Mouse (Mus musculus): ENCODE measurements at regions not wholly inside any gene's neighbourhood (a gene's known extent, or its start where the extent isn't known, plus 50 kb on each side); places are given as distances from the start of the nearest gene placed in this dataset.
"Not testable (repeated sequence)": the region's sequence is repeated elsewhere in the genome, so short reads cannot be mapped to it uniquely, and the experiment has no call there.

DNA sequence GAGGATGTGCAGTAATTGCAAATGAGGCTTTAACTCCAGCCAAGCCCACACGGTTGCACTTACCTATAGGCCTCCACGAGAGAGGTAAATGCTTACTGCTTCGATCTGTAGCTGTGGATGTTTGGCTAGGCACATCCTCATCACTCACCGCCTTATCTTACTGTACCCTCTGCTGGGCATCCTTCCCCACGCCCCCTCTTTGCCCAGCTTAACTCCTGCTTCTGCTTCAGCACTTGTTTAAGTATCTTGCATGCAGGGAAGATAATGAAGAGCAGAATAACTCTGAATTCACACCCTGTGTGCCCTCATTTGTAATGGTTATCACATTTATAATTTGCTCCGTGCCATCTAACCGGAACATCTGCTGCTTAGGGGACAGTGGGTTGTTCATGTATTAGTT, 74.7 kb upstream of the Anapc15-ps start:
- H3K9ac ChIP-seq (replicated peaks), result no peak overlapping the region
- ATAC-seq (replicated peaks), result no peak
- 81% methylated on average over 7 of the region's 7 CpGs for WGBS

DNA sequence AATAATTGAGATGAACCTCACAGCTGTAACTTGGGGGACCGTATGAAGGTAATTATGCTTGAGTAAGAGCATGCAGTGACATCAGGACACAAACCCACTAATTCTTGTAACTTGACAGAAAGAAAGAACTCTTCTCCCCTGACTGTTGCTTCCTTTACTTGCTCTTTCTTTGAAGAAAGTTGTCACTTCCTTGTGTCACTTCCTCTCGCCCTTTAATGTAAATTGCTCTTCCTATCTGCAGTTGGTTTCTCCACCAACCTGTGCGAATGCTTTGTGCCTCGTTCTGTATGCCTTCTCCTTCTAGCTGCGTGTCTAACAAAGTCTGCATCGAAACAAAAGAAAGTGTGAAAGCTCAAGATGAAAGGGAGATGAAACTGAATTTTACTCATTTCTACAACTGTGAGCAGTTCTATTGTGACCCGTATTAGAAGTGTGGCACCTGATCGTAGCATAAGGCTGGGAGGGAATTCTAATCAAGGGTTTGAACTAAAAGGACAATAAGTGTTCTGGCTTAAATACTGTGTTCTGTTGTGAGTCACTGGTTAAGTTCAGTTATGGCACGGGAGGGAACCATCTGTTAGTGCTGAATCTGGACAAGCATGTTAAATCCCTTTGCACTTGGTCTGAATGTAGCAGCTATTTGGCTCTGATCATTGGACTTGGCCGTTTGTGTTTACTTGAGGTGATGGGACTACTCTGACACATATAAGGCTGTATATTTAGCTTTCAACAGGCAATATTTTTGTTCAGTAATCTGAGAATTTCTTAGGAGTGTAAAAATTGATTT, 72.8 kb upstream of the Anapc15-ps start:
- Histone ChIP-seq H3K27me3 (no peaks in the 10 kb centered on the region), H3K4me1 (no peaks in the 10 kb centered on the region), H3K4me2 (replicated peaks) (no peak overlapping the region), H3K4me3 (no peak overlapping the region), H3K27ac (replicated peaks) (no peak overlapping the region), H3K36me3 (no peaks in the 10 kb centered on the region), H3K9ac (replicated peaks) (no peak overlapping the region), H3K9me3 (no peaks in the 10 kb centered on the region)
- 65% methylated on average over 10 of the region's 10 CpGs for WGBS
- ATAC-seq (replicated peaks), result 0 out of 2 replicates have a peak, but pooled peaks have one; percentile 26

More for the DNA sequence above, 74.7 kb upstream of the Anapc15-ps start:
- H3K27ac ChIP-seq (replicated peaks), result no peak overlapping the region
- H3K9me3 ChIP-seq, result no peaks in the 10 kb centered on the region
- H3K4me3 ChIP-seq, result no peak overlapping the region
- H3K4me2 ChIP-seq (replicated peaks), result no peak overlapping the region
- H3K36me3 ChIP-seq, result no peaks in the 10 kb centered on the region
- H3K4me1 ChIP-seq, result no peaks in the 10 kb centered on the region
- H3K27me3 ChIP-seq, result no peaks in the 10 kb centered on the region

DNA sequence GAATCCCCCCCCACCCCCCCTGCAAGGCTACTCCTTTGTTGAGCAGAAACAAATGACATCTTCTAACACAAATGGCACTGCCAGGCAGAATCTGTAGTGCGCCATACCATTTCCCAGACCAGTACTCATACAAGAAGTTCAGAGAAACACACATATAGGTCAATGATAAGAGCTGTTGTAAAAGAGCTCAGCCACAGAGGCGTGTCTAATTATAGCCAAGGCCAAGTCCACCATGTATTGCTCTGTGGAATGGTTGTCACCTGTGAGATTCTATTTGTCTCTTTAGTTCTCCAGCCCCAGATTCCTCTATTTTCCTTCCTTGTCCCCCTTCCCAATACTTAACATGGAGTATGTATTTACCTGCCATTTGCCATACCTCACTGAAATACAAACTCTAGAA, 72.0 kb upstream of the Anapc15-ps start:
- no peaks in the 10 kb centered on the region for H3K4me1 ChIP-seq
- no peaks in the 10 kb centered on the region for H3K27me3 ChIP-seq
- no peak overlapping the region for H3K4me2 ChIP-seq (replicated peaks)
- no peak overlapping the region for H3K4me3 ChIP-seq
- no peak overlapping the region for H3K9ac ChIP-seq (replicated peaks)
- H3K36me3 ChIP-seq, result no peaks in the 10 kb centered on the region
- no peak overlapping the region for H3K27ac ChIP-seq (replicated peaks)
- no peak for ATAC-seq (replicated peaks)
- 97% methylated on average over 2 of the region's 2 CpGs for WGBS
- no peaks in the 10 kb centered on the region for H3K9me3 ChIP-seq

DNA sequence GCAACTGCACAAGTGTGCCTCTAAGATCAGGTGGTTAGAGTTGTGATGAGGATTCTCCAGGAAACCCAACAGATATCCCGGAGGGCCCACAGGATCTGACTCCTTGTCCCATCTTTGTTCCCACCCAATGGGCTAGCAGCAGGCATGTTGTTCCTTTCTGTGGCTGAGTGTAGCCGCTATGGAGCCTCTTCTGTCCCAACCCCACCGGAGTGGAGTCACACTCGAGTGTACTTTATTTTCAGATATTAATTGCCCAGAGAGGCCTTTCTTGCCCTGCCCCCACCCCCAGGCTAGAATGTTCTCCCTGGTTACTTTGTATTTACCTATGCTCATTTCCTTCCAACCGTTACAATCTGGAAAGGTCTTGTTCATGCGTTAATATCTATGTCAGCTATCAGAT, 70.4 kb upstream of the Anapc15-ps start:
- Histone ChIP-seq H3K36me3 (no peaks in the 10 kb centered on the region), H3K9me3 (no peaks in the 10 kb centered on the region), H3K27me3 (no peaks in the 10 kb centered on the region), H3K9ac (replicated peaks) (no peak overlapping the region), H3K4me2 (replicated peaks) (no peak overlapping the region), H3K4me1 (no peaks in the 10 kb centered on the region), H3K27ac (replicated peaks) (no peak overlapping the region), H3K4me3 (no peak overlapping the region)
- WGBS, result 94% methylated on average over 6 of the region's 6 CpGs
- ATAC-seq (replicated peaks), result no peak

DNA sequence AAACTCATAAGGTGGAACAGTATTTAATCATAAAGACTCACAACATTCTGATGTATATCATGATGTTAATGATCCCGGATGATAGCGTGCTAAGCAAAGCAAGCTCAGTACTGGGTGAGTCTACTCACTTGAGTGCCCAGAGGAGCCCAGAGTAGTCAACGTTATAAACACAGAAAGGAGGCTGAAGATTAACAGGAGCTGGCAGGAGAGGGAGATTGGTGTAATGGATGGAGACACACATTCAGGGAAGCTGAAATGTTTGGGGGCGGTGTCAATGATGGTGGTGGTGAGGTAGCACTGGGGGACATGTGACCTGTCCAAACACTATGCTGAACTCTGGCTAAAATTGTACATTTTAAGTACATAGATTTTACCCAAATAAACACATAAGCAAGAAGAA, 66.2 kb upstream of the Anapc15-ps start:
- 96% methylated on average over 4 of the region's 4 CpGs for WGBS
- H3K27me3 ChIP-seq, result no peaks in the 10 kb centered on the region
- no peak for ATAC-seq (replicated peaks)

DNA sequence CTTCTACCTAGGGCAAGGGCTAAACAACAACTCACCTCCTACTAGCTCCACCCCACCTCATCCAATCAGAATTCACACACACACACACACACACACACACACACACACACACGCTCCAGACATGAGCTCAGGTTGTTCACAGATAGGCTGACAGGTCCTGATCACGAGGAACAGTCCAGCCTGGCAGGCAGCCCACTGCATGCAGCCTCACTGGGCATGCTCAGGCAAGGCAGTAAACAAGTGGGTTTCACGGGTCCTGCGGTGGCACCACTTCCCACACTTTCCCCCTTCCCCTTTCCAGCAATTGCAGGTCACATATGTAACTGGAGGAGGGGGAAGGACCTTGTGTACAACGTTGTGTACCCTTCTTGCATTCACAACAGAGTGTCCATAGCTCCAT, 63.5 kb upstream of the Anapc15-ps start:
- not testable (repeated sequence) for H3K27ac ChIP-seq (replicated peaks); ATAC-seq (replicated peaks)
- WGBS, result 85% methylated on average over 5 of the region's 5 CpGs

More for the DNA sequence above, 66.2 kb upstream of the Anapc15-ps start:
- Histone ChIP-seq H3K9me3 (peaks cover 2% of the 10 kb centered on the region; the same call in 1 of the 2 replicates), H3K27ac (replicated peaks) (no peak overlapping the region), H3K4me2 (replicated peaks) (no peak overlapping the region), H3K4me3 (no peak overlapping the region), H3K36me3 (no peaks in the 10 kb centered on the region), H3K4me1 (no peaks in the 10 kb centered on the region), H3K9ac (replicated peaks) (no peak overlapping the region)

DNA sequence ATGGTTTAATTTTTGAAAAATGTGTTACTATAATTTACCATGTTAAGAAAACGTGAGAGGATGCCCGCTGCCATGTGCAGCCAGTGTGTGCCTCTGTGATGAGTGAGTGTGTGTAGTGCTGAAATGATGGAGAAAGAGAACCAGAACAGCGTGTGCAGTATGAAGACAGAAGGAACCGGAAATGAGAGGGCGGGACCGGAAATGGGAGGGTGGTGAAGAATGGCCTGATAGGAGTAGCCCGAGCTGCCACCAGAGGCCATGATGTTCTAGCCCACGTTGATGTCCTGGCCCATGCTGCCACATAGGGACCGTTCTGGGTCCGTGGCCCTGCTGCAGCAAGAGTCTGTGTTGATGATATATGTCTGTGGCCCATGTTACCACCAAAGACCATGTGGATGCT, 57.8 kb upstream of the Anapc15-ps start:
- WGBS, result 95% methylated on average over 10 of the region's 10 CpGs
- H3K27me3 ChIP-seq, result no peaks in the 10 kb centered on the region
- H3K4me3 ChIP-seq, result no peak overlapping the region
- H3K9ac ChIP-seq (replicated peaks), result no peak overlapping the region
- ATAC-seq (replicated peaks), result no peak
- no peaks in the 10 kb centered on the region for H3K36me3 ChIP-seq
- no peak overlapping the region for H3K27ac ChIP-seq (replicated peaks)
- H3K4me1 ChIP-seq, result no peaks in the 10 kb centered on the region
- no peaks in the 10 kb centered on the region for H3K9me3 ChIP-seq
- no peak overlapping the region for H3K4me2 ChIP-seq (replicated peaks)

More for the DNA sequence above, 63.5 kb upstream of the Anapc15-ps start:
- H3K9me3 ChIP-seq; H3K9ac ChIP-seq (replicated peaks); H3K36me3 ChIP-seq; H3K4me1 ChIP-seq; H3K4me2 ChIP-seq (replicated peaks); H3K4me3 ChIP-seq; H3K27me3 ChIP-seq: not testable (repeated sequence)

DNA sequence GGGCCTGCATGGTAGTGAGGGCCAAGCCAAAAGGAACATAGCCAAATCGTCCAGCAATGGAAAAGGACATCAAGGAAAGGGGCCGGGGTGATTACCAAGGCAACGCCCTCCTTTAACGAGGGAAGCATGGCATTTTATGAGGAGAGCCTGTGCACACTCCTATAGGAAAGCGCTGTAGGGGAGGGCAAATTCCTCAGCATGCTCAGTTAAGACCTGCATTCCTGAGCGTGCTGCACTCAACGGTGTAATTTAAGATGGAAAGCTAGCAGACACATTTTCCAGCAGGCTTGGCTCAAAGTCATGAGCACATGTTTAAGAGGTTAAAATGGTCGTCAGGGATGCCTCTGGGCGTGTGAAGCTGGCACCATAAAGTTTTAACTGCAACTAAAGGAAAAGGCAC, 56.6 kb upstream of the Anapc15-ps start:
- Histone ChIP-seq H3K9ac (replicated peaks) (no peak overlapping the region), H3K9me3 (no peaks in the 10 kb centered on the region), H3K4me2 (replicated peaks) (no peak overlapping the region), H3K27me3 (no peaks in the 10 kb centered on the region), H3K36me3 (no peaks in the 10 kb centered on the region), H3K4me1 (0 out of 2 replicates have a peak, but pooled peaks cover 4% of the 10 kb centered on the region), H3K4me3 (no peak overlapping the region), H3K27ac (replicated peaks) (no peak overlapping the region)
- 17% methylated on average over 9 of the region's 9 CpGs for WGBS
- ATAC-seq (replicated peaks), result no peak

DNA sequence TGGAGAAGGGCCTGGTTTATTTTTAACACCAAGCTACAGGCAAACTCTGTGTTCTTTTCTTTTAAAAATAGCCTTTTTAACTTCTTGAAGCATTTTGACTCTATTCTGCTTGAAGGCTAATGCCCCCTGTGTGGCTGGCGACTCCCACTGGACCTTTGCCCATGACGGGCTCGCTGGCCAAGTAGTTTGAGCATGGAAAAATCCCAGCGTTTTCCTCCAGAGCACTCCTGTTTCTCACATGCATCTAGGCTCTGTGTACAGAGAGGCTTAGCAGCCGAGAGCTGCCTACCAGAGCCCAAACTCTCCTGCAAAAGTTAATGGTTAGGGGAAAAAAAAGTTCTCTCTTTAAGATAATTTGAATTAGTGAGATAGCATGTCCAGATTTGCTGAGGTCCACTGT, 52.7 kb upstream of the Anapc15-ps start:
- H3K4me2 ChIP-seq (replicated peaks), result no peak overlapping the region
- no peaks in the 10 kb centered on the region for H3K27me3 ChIP-seq
- H3K9ac ChIP-seq (replicated peaks), result no peak overlapping the region
- no peak overlapping the region for H3K27ac ChIP-seq (replicated peaks)
- H3K9me3 ChIP-seq, result no peaks in the 10 kb centered on the region
- ATAC-seq (replicated peaks), result no peak
- H3K4me3 ChIP-seq, result no peak overlapping the region
- H3K4me1 ChIP-seq, result 0 out of 2 replicates have a peak, but pooled peaks cover 4% of the 10 kb centered on the region
- no peaks in the 10 kb centered on the region for H3K36me3 ChIP-seq
- WGBS, result 47% methylated on average over 5 of the region's 5 CpGs

DNA sequence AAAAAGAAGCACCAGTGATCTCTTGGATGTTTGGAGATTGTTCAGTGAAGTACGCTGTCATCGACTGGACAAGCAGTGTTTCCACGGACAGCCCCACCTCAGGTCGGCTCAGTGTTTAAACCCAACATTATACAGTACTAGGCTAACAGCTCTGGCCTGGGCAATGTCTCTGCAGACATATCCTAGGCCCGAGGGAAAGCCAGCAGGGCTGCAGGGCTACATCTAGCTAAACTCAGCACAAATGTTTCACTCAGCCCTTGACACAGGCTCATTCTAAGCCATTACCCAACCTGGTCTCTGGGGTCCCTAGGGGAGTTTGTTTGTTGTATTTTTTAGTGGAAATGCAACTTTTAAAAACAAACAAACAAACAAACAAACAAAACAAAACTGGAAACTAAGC, 52.1 kb upstream of the Anapc15-ps start:
- no peaks in the 10 kb centered on the region for H3K36me3 ChIP-seq
- no peak overlapping the region for H3K4me2 ChIP-seq (replicated peaks)
- WGBS, result 83% methylated on average over 5 of the region's 5 CpGs
- no peaks in the 10 kb centered on the region for H3K27me3 ChIP-seq
- H3K4me1 ChIP-seq, result 0 out of 2 replicates have a peak, but pooled peaks cover 4% of the 10 kb centered on the region
- no peak overlapping the region for H3K9ac ChIP-seq (replicated peaks)
- no peak for ATAC-seq (replicated peaks)
- no peak overlapping the region for H3K27ac ChIP-seq (replicated peaks)
- no peaks in the 10 kb centered on the region for H3K9me3 ChIP-seq
- H3K4me3 ChIP-seq, result no peak overlapping the region

Data from forebrain, embryonic 15.5 days (tissue).